Mouse (Mus musculus) liver, embryonic 13.5 days (tissue): ENCODE measurements around the gene Kif5a. TPM values are rescaled to one million over a fixed set of nuclear protein-coding genes. Genes with fewer than 3 reads are reported as not detected.

ENCODE experiments used
- ATAC-seq: fragments of 200-750 bp; cut with Nextera tagmentation; 2 replicates; pipeline ENCODE4 v1.8.0; 2017; ENCODE audit warnings: low read depth, mild to moderate bottlenecking, moderate number of reproducible peaks, moderate library complexity
- DNase-seq: peaks from one replicate; pipeline ENCODE4 v3.0.0; 2022
- H3K27ac ChIP-seq: fragments of 300-500 bp; sonication (generic); 2 replicates; pipeline ENCODE4 v1.5.1; 2015; ENCODE audit warnings: moderate library complexity, mild to moderate bottlenecking, inconsistent platforms
- H3K27me3 ChIP-seq: fragments of 300-500 bp; sonication (generic); 2 replicates; pipeline ENCODE4 v1.6.1; 2015; ENCODE audit warnings: mild to moderate bottlenecking, inconsistent platforms
- H3K36me3 ChIP-seq: fragments of 300-500 bp; sonication (generic); 2 replicates; pipeline ENCODE4 v1.6.1; 2015; ENCODE audit warnings: mild to moderate bottlenecking, inconsistent platforms
- H3K4me1 ChIP-seq: fragments of 300-500 bp; sonication (generic); replicated peaks from 2 replicates; pipeline ENCODE4 v1.6.1; 2015; ENCODE audit warnings: inconsistent platforms
- H3K4me2 ChIP-seq: fragments of 300-500 bp; sonication (generic); 2 replicates; pipeline ENCODE4 v1.6.1; 2015; ENCODE audit warnings: inconsistent platforms, mild to moderate bottlenecking, moderate library complexity
- H3K4me3 ChIP-seq: fragments of 300-500 bp; sonication (generic); replicated peaks from 2 replicates; pipeline ENCODE4 v1.5.1; 2015; ENCODE audit warnings: mild to moderate bottlenecking, inconsistent platforms
- H3K9ac ChIP-seq: fragments of 300-500 bp; sonication (generic); 2 replicates; pipeline ENCODE4 v1.6.1; 2015; ENCODE audit warnings: mild to moderate bottlenecking, inconsistent platforms
- H3K9me3 ChIP-seq: fragments of 300-500 bp; sonication (generic); replicated peaks from 2 replicates; pipeline ENCODE4 v1.6.1; 2016; ENCODE audit warnings: inconsistent platforms
- WGBS: fragments of 180-500 bp; shearing (Covaris S2); methylation state at CpG from one replicate; pipeline ENCODE4 v1.1.7; 2015; ENCODE audit not compliant: insufficient replicate concordance; 5-methylcytosine and 5-hydroxymethylcytosine counted together
- polyA plus RNA-seq: library from polyadenylated mRNA; unstranded; fragments of >200 nt; fragmentation: Nextera tagmentation; extraction: Ambion mirVana; gene quantifications from 2 replicates; pipeline ENCODE4 v1.2.1, GENCODE M21; 2015

Gene Kif5a
- polyA plus RNA-seq, 1 experiment from 2014 or later: 0.14 TPM

DNA sequence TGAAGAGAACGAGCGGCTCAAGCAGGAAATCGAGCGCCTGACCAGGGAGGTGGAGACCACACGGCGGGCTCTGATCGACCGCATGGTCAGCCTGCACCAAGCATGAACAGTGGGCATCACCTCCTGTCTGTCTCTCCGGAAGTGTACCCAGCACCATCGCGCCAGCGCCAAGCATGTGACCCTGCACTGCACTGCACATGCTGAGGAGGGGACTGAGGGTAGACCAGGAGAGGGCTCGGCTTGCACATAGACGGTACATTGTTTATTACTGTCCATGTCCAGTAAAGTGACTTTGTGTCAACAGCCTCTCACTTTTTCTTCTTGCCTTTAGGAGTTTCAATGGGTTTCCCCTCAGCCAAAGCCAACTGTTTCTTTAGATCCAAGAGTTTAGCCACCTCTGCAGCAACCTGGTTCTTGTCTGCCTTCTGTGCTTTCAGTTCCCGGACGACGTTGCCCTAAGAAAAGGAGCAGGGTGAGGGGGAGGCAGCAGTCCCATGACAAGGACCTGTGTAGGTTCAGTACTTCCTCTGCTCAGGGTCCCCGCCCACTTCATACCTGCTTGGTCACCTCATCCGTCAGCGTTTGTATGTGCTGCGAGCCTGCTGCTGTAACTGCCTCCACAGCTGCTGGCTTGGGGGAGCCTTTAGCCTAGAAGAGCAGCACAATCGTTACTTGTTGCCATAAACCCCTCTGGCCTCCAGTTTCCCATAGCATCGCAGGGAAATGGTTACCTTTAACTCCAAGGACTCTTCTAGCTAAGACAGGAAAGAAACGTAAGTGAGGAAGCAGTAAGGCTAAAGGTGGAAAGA is 33.0 kb upstream of the Kif5a start:
- Histone ChIP-seq H3K4me3 (no peak overlapping the region), H3K4me1 (peaks cover 40% of the 10 kb centered on the region), H3K36me3 (peaks cover 88% of the 10 kb centered on the region), H3K9me3 (no peaks in the 10 kb centered on the region), H3K4me2 (no peak overlapping the region), H3K27me3 (no peaks in the 10 kb centered on the region), H3K9ac (no peak overlapping the region), H3K27ac (no peak overlapping the region)
- 85% methylated on average over 24 of the region's 24 CpGs for WGBS
- ATAC-seq (no peak), DNase-seq (no peak)

DNA sequence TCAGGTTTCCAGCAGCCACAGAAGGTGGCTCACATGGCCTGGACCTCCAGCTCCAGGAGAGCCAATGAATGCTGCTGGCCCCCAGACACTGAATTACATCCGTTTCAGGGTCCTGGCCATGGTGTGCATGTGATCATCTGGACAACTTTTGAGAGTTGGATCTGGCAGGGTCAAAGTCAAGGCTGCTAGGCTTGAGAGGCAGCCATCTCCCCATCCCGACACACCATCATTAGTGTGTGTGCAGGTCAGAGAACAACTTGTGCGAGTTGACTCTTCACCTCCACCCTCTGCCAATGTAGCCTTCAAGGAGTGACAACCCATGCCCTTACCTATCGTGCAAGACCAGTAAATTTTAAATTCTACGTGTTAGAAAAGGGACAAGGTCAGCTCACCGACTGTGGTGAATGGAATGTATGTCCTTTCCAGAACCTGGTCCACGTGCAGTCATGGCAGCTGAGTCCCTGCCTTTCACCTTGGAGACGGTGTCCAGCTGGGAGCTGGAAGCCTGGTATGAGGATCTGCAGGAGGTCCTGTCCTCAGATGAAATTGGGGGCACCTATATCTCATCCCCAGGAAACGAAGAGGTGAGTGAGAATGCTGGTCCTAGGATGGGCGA is 31.9 kb upstream of the Kif5a start:
- no peaks in the 10 kb centered on the region for H3K9me3 ChIP-seq
- WGBS: 87% methylated on average over 10 of the region's 10 CpGs
- H3K36me3 ChIP-seq: peaks cover 76% of the 10 kb centered on the region
- no peak overlapping the region for H3K9ac ChIP-seq
- peaks cover 42% of the 10 kb centered on the region for H3K4me1 ChIP-seq
- no peak overlapping the region; the same call in 1 of the 2 replicates for H3K4me3 ChIP-seq
- ATAC-seq (no peak), DNase-seq (no peak)
- peak overlapping the region; percentile 100 for H3K27ac ChIP-seq
- no peaks in the 10 kb centered on the region for H3K27me3 ChIP-seq
- no peak overlapping the region for H3K4me2 ChIP-seq

DNA sequence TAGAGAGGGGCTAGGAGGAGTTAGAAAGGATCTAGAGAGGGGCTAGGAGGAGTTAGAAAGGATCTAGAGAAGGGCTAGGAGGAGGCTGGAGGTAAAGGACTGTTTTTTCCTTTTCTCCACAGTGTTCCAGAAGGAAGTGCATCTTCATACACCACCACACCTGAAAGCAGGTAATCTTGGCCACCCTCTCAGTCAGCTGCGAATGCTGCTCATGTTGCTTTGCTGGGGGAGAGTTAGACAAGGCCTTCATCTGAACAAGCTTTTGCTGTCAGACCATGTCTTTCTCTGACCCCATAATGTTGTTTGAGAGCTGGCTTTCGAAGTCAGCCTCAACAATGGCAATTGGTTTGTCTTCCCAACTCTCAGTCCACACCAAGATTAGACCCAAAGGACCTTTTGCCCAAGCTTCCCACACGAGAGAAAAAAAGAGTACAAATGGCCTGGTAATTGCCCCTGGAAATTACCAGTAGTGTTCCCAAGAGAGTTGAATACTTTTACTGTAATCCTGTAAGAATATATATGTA is 30.5 kb upstream of the Kif5a start:
- peak overlapping the region; percentile 78; the same call in 1 of the 2 replicates for H3K4me3 ChIP-seq
- H3K9me3 ChIP-seq: no peaks in the 10 kb centered on the region
- 90% methylated on average over 3 of the region's 3 CpGs for WGBS
- peak overlapping the region; percentile 100 for H3K27ac ChIP-seq
- peak overlapping the region; percentile 84 for H3K9ac ChIP-seq
- peaks cover 51% of the 10 kb centered on the region for H3K4me1 ChIP-seq
- H3K36me3 ChIP-seq: peaks cover 62% of the 10 kb centered on the region
- H3K27me3 ChIP-seq: no peaks in the 10 kb centered on the region
- ATAC-seq (no peak), DNase-seq (no peak)
- H3K4me2 ChIP-seq: peak overlapping the region; percentile 88

DNA sequence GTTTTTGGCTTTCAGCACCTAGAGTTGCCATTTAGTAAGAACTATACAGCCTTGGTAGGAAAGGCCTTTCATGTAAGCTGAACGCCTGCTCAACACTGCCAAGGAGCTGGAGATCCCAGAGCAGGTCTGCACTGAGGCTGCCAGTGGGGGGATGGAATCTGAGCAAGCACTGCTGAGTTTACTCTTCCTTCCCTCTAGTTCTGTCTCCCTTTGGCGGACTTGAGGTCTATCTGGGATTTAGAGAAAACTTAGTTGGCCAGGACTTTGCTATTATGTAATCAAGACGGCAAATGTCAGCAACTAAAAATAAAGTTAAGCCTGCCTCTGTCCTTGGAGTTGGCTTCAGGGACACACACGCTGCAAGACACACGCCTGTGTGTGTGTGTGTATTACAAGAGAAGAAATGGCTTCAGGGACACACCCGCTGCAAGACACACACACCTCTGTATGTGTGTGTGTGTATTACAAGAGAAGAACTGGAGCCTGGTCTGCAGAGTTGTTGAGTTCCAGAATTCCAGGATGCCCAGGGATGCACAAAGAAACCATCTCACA is 29.9 kb upstream of the Kif5a start:
- H3K4me3 ChIP-seq: peak overlapping the region; percentile 78
- peak overlapping the region; percentile 100 for H3K27ac ChIP-seq
- H3K4me1 ChIP-seq: peaks cover 53% of the 10 kb centered on the region
- ATAC-seq (no peak), DNase-seq (no peak)
- H3K4me2 ChIP-seq: peak overlapping the region; percentile 88
- H3K9me3 ChIP-seq: no peaks in the 10 kb centered on the region
- H3K27me3 ChIP-seq: no peaks in the 10 kb centered on the region
- WGBS: 73% methylated on average over 6 of the region's 6 CpGs
- H3K9ac ChIP-seq: peak overlapping the region; percentile 84
- peaks cover 57% of the 10 kb centered on the region for H3K36me3 ChIP-seq

DNA sequence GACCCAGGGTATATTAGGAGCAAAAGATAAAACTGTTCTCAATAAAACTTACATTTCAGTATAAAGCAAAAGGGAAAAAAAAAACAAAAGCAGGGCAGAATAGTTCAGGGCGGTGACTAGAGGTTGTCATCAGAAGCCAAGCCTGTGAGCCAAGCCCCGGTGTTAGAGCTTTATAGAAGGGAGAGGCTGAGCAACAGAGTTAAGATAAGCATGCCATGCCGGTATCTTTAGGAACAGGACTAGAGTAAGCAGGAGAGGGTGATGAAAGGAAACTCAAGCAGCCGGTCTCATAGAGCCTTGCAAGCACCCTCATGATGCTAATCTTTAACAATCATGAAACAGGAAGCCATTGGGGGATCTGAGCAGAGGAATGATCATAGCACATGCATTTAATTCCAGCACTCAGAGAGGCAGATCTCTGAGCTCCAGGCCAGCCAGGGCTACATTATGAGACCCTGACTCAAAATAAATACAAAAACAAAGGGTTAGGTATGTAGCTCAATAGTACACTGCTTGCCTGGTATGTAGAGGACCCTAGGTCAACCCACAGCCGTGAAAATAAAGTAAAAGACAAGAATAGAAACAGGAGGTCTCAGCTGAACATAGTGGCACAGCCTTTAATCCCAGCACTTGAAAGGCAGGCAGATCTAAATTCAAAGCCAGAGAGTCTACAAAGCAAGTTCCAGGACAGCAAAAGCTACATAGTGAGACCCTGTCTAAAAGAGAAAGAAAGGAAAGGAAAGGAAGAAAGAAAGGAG is 28.9 kb upstream of the Kif5a start:
- Histone ChIP-seq H3K27me3 (no peaks in the 10 kb centered on the region), H3K9me3 (no peaks in the 10 kb centered on the region), H3K9ac (peak overlapping the region; percentile 84), H3K4me1 (peaks cover 63% of the 10 kb centered on the region), H3K4me2 (peak overlapping the region; percentile 88), H3K36me3 (peaks cover 52% of the 10 kb centered on the region), H3K4me3 (peak overlapping the region; percentile 78), H3K27ac (peak overlapping the region; percentile 100)
- DNase-seq: peak; percentile 75
- peak; percentile 63 for ATAC-seq
- WGBS: 7% methylated on average over 5 of the region's 5 CpGs

DNA sequence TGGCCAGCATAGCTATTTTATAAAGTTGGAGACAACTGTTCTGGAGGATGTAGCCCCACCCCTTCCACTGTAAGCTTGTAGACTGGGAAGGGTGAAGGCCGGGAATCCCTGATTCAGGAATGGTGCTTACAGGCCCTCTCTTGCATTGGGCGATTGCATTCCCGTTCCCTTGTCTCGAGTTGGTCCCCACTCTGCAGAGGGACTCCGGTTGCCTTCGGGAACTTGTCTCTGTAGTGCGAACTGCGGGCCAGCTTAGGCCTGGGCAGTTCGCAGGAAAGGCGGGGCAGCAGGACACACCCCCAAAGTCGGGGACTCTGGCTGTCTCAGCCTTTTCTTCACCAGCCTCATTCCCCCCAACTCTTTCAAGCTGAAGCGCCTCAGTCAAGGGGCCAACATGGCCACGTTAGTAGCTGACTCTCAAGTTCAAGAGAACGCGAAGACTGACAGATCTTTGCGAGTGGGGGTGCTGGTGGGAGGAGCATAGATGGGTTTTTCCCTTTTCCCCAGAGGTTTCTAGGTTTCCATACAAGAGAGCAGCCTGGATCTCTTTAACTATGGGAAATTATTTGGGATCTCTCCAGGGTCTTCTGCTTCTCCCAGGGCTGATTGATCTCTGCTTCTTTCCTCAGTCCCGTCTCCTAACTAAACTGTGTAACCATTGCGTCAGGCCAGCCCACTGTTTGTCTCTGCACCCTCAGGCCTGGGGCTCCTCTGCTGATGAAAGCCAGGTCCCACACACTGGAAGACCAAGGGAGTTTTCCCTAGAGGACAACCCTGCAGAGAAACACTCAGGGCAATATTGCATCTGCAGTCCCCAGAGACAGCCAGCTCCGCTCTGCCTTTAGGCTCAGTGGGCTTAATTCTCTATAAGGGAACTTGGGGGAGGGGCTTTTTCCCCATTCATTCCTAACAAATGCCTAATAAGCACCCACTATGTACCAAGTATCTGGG is 28.1 kb upstream of the Kif5a start:
- Histone ChIP-seq H3K4me2 (peak overlapping the region; percentile 88), H3K27ac (peak overlapping the region; percentile 100), H3K9ac (peak overlapping the region; percentile 84), H3K36me3 (peaks cover 52% of the 10 kb centered on the region), H3K4me3 (peak overlapping the region; percentile 78), H3K9me3 (no peaks in the 10 kb centered on the region), H3K27me3 (no peaks in the 10 kb centered on the region), H3K4me1 (peaks cover 71% of the 10 kb centered on the region)
- ATAC-seq (peak; percentile 35), DNase-seq (peak; percentile 74)
- 2% methylated on average over 19 of the region's 19 CpGs for WGBS

DNA sequence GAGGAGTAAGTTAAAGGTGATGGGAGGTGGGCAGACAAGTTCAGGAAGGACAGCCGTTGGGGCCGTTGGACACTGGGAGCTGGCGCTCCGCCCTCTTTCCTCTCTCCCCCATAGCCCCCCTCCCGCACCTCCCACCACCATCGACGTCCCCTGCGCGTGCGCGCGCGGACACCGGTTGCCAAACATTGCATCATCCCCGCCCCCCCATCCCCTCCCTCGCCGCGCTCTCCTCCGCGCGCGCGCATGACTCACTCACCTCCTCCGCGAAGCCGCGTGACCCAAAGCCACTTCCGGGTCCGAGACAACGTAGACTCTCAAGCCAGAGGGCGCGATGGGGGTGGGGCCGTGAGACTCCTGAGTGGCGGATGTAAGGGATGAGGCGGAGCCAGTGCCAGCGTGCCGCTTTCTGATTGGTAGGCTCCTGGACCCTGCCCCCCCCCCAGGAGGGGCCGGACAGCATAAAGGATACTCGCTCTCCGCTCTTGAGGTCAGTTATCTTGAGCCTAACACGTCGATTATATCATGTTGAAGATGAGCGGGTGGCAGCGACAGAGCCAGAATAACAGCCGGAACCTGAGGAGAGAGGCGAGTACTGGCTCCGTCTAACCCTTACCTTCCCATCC is 27.3 kb upstream of the Kif5a start:
- DNase-seq (peak; percentile 100), ATAC-seq (peak; percentile 80)
- H3K27ac ChIP-seq: peak overlapping the region; percentile 100
- H3K4me1 ChIP-seq: peaks cover 79% of the 10 kb centered on the region
- no peaks in the 10 kb centered on the region for H3K27me3 ChIP-seq
- H3K4me2 ChIP-seq: peak overlapping the region; percentile 88
- peak overlapping the region; percentile 96 for H3K9ac ChIP-seq
- peak overlapping the region; percentile 78 for H3K4me3 ChIP-seq
- peaks cover 52% of the 10 kb centered on the region for H3K36me3 ChIP-seq
- H3K9me3 ChIP-seq: no peaks in the 10 kb centered on the region
- WGBS: under 1% methylated on average over 43 of the region's 47 CpGs

DNA sequence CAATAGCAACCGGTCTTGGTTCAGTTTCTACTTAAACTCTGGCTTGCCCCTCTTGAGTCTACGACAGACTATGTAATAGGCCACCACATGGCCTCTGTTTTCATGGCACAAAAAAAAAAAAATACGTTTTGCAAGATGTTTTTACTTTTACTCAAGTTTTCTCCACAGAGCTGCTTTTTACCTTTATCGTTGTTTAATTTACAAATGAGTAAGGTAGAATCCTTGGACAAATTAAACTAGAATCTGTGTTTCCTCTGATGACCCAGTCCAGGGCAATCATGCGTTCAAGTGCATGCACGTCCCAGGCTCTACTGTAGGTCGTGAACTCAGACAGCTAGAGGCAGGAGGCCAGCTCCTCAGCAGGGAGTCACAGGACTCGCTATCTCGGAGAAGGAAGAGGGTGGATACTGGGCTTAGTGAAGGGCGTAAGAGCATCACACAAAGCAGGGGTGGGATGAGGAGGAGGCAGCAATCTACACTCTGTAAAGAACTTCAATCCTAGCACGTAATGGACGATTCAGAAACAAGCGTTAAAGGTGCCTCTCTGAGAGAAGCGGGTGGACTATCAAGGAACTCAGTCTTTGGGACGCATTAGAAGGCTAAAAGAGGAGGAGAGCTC is 26.5 kb upstream of the Kif5a start:
- Histone ChIP-seq H3K36me3 (peaks cover 52% of the 10 kb centered on the region), H3K4me2 (peak overlapping the region; percentile 88), H3K27ac (peak overlapping the region; percentile 100), H3K4me3 (peak overlapping the region; percentile 78), H3K27me3 (no peaks in the 10 kb centered on the region), H3K9me3 (no peaks in the 10 kb centered on the region), H3K4me1 (peaks cover 78% of the 10 kb centered on the region), H3K9ac (peak overlapping the region; percentile 96)
- ATAC-seq (peak; percentile 46), DNase-seq (peak; percentile 67)
- WGBS: under 1% methylated on average over 15 of the region's 15 CpGs

DNA sequence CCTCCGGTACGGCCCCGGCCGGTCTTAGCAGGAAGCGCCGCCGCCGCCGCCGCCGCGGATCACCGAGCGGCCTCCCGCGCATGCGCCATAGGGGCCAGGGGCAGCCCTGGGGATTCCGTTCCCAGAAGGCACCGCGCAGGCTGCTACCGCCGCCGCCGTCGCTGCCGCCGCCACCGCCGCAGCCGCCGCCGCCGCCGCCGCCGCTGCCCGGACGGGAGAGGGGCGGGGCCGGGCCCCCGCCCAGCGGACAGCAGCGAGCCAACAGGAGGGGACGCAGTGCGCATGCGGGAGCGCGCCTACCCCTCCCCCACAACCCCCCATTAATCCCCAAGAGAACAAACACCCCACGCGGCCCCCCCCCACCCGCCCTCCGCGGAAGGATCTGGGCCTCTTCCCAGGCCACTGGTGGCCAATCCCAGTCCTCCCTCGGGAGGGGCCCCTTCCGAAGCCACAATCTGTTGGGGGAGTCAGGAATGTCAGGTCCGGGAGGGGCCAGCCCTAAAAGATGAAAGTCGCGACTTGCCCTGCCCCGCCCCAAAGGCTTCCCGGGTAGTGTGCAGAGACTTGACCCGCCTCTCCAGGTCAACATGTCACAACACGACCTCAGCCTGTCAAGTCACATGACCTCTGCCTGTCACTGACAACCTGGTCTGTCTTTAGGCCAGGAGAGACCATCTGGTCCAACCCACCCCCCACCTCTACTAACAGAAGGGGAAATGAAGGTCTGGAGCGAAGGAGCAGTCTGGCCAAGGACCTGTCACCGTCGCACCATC is 25.8 kb upstream of the Kif5a start, which contains the start of gene Mbd6:
Gene Mbd6 (minus strand): TSS at position 219 of the 773 bp plus-strand sequence.
- Histone ChIP-seq H3K27me3 (no peaks in the 10 kb centered on the region), H3K9ac (peak within 1 kb of the TSS; percentile 96), H3K27ac (peak within 1 kb of the TSS; percentile 100), H3K4me1 (peaks cover 71% of the 10 kb centered on the region), H3K4me2 (peak within 1 kb of the TSS; percentile 88), H3K36me3 (peaks cover 52% of the 10 kb centered on the region), H3K9me3 (no peaks in the 10 kb centered on the region), H3K4me3 (peak within 1 kb of the TSS; percentile 78)
- under 1% methylated on average over 60 of the region's 65 CpGs for WGBS
- DNase-seq (peak; percentile 90), ATAC-seq (peak; percentile 51)
